Mouse (Mus musculus): ENCODE results near the gene Pknox2. TPM values are rescaled to one million over a fixed set of nuclear protein-coding genes. Genes with fewer than 3 reads are reported as not detected.

Gene Pknox2
- under 1 TPM in 1 of 2 experiments, not detected in 1; 0.10 TPM for polyA plus RNA-seq (2017; shearing (Covaris generic))

GRCm38 (mm10) chr9:37147359-37147685 is at the start of gene Pknox2:
Gene Pknox2, minus strand, starts transcription at chr9:37147407.

Other genes with a start within 250 kb of the Pknox2 start
- gene Tmem218, start 60.8 kb upstream of the Pknox2 start, polyA plus RNA-seq (2017; shearing (Covaris generic)) = 1 to 10 TPM; 1.9 to 3.5 TPM
- 1 to 10 TPM; 2.5 to 3.6 TPM for gene Slc37a2, start 108.3 kb upstream of the Pknox2 start, polyA plus RNA-seq (2017; shearing (Covaris generic))
- gene Ccdc15, start 201.0 kb upstream of the Pknox2 start, polyA plus RNA-seq (2017; shearing (Covaris generic)) = 1 to 10 TPM; 3.1 to 5.1 TPM
- not detected for gene Hepacam, start 219.9 kb upstream of the Pknox2 start, polyA plus RNA-seq (2017; shearing (Covaris generic))